Mouse (Mus musculus) layer of hippocampus, postnatal 14 days (tissue): ENCODE results near the gene Nme1. TPM values are rescaled to one million over a fixed set of nuclear protein-coding genes. Genes with fewer than 3 reads are reported as not detected.
"Not testable (repeated sequence)": the region's sequence is repeated elsewhere in the genome, so short reads cannot be mapped to it uniquely, and the experiment has no call there.

Source experiments
- DNase-seq, 2 experiments: peaks; one replicate each; pipeline ENCODE4 v3.0.0; 2021 to 2022; ENCODE audit warnings: low spot score in 2 of 2, mixed read lengths in 1 of 2
- total RNA-seq, 2 experiments: library from RNA; stranded (reverse); gene quantifications; 2 replicates each; pipeline ENCODE4 v1.2.3; 2021

Nme1 gene
- total RNA-seq, 2 experiments from 2014 or later: 87.7 to 92.8 TPM

DNA sequence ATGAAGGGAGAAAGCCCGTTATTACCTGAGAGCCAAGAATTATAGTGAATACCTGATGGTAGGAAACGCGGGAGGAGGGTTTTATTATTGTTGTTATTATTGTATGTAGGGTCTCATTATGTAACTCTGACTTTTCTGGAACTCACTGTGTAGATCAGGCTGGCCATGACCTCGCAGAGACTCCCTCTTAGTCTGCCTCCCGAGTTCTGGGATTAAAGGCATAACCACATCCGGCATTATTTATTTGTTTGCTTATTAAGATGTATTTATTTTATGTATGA, 467 bp upstream of the Nme1 start:
- DNase-seq: no peak

DNA sequence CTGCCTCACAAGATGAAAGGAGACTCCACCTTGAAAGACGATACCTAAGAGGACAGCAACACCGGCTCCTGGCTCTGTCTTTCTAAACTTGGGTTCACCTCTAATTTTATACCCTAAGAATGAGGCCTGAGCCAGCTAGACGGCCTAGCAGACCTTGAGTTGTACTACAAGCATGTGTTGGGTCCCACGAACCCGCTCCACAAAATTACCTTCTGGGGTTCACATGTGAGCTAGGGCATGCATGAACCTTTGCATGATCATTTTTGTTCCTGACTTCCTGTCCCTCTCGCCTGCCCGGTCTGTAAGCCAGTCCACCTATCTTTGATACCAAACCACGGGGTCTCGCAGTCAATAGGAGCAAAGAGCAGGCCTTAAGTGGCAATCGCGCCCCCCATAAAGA, 940 bp downstream of the Nme1 start:
- DNase-seq: no peak

DNA sequence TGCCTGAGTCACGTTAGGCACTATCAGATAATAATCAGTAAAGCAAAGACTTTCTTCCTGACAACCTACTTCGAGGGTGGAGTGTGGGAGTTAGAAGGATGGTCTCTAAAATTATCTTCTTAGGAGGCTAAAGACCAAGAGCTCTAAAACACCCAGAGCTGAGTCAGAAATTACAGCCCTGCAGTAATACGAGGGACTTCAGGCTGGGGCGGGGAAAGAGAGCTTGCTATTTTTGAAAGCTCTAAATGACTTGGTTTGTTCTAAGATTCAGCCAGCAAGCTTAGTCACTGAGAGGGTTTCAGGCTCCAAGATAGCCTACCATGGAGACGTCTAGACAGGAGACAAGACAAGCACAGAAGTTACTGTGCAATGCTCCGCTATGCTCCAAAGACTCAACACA, 2.9 kb downstream of the Nme1 start:
- DNase-seq: no peak

DNA sequence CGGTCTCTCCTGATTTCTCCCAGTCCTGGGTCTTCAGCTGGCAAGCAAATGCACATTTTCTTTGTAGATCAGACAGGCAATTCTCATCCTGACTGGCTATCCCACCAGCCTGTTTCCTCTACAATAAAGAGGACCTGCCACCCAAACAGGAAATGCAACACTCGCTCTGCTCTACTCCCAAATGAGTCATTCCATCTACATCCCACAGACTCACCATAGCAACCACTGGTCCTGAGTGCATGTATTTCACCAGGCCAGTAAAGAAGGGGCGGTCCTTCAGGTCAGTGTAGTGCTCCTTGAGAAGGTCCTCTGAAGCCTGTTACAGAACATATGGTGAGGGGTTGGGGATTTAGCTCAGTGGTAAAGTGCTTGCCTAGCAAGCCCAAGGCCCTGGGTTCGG, 5.3 kb downstream of the Nme1 start:
- no peak for DNase-seq

DNA sequence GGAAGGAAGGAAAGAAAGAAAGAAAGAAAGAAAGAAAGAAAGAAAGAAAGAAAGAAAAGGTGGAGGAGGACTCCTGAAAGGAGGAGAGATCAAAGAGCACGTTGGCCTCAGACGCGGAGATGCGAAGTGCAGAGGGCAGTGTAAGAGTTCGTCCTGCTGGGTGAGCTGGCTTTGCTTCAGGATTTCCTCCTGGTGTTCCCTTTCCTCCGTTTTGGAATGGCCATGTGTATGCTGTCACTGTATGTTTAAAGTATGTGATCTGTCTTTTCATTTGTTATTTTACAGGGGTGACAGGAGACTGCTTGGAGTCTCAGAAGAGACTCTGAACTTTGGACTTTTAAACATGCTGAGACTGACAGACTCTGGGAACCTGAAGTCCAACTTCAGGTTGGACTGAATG, 6.8 kb downstream of the Nme1 start:
- no peak for DNase-seq

DNA sequence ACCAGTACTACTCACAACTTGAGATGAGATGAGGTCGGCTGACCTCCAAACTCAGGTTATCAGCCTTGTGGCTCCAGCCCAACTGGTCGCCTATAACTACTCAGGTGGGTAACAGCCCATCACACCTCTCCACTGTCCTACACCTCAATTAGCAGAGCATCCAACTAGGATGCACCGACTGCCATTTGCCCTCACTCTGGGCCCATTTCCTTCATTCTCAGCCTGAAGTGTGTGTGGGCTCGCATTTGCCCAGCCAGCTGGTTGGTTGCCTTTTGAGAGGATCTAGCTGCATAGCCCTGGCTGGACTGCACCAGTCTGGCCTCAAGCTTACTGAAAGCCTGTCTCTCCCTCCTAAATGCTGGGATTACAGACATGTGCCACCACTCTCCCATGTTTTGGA, 10.6 kb downstream of the Nme1 start:
- no peak for DNase-seq

DNA sequence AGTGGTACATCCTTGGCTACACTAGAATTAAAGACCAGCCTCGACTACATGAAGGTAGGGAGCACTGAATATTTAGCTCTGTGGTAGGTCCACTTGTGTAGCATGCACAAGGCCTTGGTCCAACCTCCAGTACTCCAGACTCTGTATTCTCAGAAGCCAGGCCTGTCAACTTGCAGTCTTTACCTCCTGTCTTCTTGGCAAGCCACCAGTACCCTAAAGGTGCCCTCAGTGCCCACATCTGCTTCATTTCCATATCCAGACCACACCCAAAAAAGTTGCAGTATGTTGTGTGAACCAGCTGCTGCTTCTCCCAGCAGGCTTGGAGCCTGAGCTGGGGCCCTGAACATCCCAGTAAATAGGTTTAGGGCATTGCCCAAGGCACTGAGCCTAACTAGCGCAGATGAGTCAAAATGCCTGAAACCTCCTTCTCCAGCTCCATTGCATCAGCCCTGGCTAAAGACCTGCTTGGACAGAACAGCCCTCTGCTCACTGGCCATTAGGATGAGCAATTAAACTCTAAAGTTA, 11.2 kb downstream of the Nme1 start:
- no peak for DNase-seq

DNA sequence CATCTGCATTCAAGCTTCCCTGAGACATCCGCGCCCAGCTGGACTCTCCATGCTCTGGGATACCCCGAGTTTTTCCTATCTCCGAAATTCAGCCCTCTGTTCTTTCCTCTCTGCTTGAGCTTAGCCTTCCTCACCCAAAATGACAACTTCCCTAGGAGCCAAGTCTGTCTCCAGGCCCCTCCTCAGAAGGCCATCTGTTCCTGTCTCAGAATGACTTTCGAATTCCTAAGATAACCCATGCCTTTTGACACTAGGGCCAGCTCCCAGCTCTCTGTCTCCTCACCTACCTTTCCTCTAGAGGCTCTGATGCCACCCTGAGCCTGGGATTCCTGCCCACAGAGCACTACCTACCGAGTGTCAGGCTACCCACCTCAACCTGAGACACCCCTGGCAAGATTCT, 12.2 kb downstream of the Nme1 start, which contains the start of gene Nme2:
Gene Nme2 (minus strand): TSS at position 101 of the 400 bp plus-strand sequence.
- DNase-seq: no peak

DNA sequence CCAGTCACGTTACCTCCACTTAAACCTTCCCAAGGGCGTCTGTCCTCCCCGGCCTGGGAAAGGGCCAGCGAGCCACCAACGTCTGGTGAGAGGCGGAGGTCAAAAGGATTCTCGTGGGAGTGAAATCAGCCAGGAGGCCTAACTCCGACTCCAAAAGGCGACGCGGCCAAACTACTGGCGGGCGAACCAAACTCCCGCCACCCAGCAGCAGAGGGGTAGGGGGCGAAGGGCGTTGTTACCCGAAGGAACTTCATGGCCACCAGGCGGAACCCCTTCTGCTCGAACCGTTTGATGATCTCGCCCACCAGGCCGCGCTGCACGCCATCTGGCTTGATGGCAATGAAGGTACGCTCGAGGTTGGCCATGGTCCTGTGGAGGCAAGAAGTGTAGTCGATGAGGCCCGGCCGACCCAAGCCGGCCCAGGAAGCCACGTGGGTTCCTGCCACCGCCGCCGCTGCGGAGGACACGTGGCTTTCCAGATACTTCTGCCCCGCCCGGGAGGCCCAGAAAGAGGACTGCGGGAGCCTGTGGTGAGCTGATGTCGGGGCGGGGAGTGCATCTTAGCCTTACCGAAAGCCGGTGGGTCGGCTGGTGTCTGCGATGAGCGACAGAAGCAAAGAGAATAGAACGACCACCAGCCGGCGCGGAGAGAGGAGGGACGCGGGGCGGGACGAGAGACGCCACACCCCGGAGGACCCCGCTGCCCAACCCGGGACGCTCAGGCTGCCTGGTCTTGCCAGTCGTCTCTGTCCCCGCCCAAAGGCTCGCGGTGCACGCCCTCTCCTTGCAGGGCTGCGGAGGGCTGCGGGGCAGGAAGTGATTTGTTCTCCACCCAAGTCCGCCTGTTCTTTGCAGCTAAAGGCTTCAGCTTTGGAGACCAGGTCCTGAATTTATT, 12.8 kb downstream of the Nme1 start:
- DNase-seq: peak; percentile 86 to 91

DNA sequence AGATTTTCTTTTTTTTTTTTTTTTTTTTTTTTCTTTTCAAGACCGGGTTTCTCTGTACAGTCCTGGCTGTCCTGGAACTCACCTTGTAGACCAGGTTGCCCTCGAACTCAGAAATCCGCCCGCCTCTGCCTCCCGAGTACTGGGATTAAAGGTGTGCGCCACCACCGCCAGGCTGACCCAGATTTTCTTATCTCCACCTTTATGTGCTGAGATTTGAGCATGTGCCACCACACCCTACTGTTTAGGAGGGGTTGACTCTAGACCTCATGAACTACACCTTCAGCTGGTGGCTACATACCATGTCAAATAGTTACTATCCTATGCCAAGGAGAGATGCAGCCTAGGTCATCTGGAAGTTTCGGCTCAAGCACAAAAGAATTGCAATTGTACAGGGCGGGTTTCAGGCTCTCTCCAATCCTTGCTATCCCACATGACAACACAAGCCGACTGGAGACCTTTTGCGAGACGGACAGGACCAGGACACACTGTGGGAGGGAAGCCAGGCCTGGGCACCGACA, 13.5 kb downstream of the Nme1 start:
- no peak for DNase-seq

DNA sequence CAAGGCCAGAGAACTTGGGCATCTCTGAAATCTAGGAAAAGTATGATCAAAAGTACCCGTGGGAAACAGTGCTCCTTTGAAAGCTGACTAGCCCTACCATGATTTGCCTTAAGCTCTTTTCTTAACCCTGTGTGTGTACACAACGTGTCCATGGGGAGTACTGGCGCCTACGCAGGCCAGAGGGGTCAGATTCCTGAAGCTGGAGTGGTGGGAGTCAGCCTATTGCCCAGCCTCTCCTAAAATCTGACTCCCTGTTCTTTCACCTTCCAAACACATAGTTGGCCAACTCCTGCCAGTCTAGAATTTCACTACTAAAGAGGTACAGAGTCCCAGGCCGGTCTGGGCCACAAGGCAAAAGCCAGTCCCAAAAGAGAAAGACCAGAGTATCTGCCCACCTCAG, 15.9 kb downstream of the Nme1 start:
- no peak for DNase-seq

DNA sequence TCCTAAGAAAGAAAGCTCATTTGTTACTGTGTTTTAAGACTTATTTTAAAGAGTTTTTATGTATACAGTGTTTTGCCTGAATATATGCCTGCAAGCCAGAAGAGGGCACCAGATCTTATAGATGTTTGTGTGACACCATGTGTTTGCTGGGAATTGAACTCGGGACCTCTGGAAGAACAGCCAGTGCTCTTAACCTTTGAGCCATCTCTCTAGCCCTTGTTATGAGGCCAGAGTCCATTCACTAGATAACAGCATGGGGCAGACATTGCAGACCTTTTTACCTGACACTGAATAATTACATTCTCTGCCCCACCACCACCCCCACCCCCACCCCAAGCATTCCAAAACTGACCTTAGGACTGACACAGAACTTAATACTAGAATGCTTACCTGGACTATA, 18.3 kb downstream of the Nme1 start:
- no peak for DNase-seq

DNA sequence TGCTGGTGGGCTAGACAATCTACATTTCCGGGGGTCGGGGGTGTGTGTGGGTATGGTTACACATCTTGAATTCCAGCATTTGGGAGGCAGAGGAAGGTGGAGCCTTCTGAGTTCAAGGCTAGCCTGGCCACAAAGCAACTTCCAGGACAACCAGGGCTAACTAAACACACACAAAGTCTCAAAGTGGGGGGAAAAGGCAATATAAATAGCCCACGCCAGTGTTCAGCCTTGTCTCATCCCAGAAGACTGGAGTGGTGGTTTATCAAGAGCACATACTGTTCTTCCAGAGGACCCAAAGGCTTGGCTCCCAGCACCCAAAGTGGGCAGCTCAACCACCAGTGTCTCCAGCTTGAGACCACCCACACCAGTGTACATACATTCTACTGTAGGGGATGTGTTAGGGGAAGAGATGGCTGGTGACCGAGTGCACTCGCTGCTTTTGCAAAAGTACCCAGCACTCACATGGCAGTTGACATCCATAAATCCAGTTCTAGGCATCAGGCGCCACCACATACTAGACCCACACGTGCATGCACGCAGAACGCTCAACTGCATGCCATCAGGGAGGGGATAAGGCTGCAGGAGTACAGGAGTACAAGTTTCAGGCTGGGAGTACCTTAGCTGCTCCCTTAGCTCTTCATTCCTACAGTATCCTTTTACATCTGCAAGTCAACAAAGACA, 19.3 kb downstream of the Nme1 start:
- no peak for DNase-seq

DNA sequence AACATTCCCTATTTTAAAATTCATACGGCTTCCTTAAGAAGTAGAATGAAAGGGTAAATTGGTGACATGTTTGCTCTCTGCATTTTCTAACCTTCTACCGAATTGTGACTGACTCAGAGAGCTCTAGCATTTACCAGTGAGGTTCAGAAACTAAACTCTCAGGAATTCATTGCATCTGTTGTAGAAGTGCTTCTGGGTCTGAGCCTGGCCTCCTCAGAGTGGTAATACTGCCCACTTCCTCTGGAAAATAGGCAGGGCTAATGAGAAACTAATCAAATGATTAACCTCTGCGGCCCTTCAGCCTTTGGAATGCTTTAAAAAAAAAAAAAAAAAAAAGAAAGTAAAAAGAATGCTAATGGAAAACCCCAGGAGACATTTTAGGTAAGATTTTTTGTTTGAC, 23.3 kb downstream of the Nme1 start:
- no peak for DNase-seq

DNA sequence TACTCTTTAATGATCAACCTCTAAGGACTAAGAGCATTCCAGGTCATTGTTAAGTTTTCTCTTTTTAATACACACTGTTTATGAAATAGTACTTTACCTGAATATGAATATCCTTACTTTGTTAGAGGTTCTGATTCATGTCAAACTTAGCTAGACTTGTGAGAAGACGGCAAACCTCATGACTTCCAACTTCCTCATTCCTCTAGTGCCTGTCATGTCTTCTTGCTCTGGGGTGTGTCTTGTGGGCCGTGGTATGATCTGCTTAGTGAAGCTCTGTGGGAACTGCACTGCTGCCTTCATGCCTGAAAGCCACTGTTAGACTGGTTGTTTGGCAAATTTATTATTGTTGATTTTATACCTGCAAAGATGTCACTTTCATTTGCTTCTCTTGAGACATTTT, 27.4 kb downstream of the Nme1 start:
- DNase-seq: no peak

DNA sequence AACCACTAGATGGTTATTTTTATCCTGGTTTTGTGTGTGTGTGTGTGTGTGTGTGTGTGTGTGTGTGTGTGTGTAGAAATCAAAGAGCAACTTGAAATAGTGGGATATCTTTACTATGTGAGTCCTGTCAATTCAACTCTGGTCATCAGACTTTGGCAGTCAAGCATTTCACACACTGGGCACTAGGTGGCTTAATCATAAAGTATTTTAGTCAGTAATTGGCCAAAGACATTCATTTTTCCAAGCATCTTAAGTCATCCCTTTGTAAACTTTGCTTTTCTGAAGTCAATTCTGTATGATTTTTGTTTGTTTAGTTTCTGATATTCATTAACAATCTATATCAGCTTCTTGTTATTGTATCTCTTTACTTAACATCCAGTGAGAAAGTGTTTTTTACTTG, 39.2 kb downstream of the Nme1 start:
- DNase-seq: no peak

DNA sequence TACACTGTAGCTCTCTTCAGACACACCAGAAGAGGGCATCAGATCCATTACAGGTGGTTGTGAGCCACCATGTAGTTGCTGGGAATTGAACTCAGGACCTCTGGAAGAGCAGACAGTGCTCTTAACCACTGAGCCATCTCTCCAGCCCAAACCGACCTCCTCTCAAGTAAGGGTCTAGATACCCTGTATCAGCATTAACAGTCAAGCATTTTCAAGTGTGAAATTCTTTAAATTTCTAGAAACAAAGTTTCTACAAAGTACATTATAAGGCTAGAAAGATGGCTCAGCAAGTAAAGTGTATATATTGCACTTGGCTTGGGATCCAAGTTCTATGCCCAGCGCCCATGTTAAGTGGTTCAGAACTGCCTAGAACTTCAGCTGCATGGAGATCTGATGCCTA, 53.3 kb downstream of the Nme1 start:
- DNase-seq: not testable (repeated sequence)

DNA sequence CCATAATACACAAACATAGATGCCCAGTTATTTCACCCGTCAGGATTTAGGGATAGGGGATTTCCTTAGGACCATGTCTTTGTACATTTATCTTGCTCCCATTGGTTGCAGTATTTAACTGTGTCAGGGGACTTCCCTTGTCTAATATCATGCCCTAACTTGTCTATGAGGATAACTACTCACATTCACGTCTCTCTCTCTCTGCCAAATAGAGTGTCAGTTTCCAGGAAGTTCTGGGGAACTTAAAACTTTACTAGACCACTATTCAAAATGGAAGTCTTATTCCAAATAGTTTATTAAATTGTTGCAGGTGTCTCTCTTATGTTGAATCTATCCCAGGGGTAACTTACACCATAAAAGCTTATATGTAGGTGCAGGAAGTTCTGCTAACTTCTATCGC, 56.7 kb downstream of the Nme1 start:
- DNase-seq: no peak

DNA sequence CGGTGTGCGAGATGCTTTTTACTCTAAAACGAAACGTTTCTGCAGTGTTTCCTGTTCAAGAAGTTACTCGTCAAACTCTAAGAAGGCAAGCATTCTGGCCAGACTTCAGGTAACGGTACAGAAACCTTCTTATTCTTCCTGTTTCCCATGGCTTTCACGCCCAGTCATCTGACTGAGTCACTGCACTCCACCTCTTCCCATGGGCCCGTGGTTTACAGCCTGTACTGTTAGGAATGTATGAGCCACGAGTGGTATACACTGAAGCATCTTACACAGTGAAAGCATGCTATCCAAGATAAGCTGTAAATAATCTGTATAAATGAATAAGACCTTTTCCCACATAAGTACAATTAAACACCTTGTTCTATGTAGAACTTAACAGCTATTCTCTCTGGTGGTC, 59.5 kb downstream of the Nme1 start:
- no peak for DNase-seq

DNA sequence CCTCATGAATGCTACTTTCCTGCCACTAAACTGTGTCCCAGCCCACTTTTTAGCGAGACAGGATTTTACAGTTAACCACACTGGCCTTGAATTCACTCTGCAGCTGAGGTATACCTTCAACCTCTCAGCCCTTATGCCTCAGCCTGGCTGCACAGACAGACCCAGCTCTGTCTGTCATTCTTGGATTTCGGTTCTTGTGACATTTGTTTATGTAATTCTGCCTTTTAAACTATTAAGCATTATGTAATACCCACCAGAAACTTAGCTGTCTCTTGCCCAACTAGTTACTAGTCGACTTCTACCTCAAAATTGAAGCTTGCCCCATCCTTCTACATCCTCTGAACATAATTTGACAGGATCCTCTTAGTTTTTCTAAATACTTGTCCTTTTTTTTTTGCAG, 60.5 kb downstream of the Nme1 start:
- DNase-seq: no peak
